Mouse (Mus musculus) liver, adult 2 months (tissue): ENCODE results near the gene Usp6nl. TPM values are rescaled to one million over a fixed set of nuclear protein-coding genes. Genes with fewer than 3 reads are reported as not detected.

ENCODE experiments used
- DNase-seq: peaks from one replicate; pipeline ENCODE4 v3.0.0-alpha.2; 2011; ENCODE audit warnings: low read depth, low spot score; ENCODE audit errors: extremely low read depth
- H3K27ac ChIP-seq: fragments of 200-500 bp; replicated peaks from 2 replicates; pipeline ENCODE4 v1.5.1; 2012; ENCODE audit warnings: low read depth, mild to moderate bottlenecking, control low read depth, inconsistent platforms, low read length; ENCODE audit not compliant: insufficient read depth
- H3K27me3 ChIP-seq: fragments of 200-500 bp; 2 replicates; pipeline ENCODE4 v1.6.1; 2012; ENCODE audit warnings: mild to moderate bottlenecking, moderate library complexity, low read length, inconsistent platforms; ENCODE audit not compliant: control insufficient read depth, insufficient read depth
- H3K36me3 ChIP-seq: fragments of 200-500 bp; 2 replicates; pipeline ENCODE4 v1.6.1; 2012; ENCODE audit warnings: low read length, inconsistent platforms; ENCODE audit not compliant: control insufficient read depth, insufficient read depth
- H3K4me1 ChIP-seq: fragments of 200-500 bp; 2 replicates; pipeline ENCODE4 v1.6.1; 2011; ENCODE audit warnings: low read length; ENCODE audit not compliant: control insufficient read depth, insufficient read depth
- H3K4me3 ChIP-seq: fragments of 200-500 bp; 2 replicates; pipeline ENCODE4 v1.5.1; 2011; ENCODE audit warnings: low read depth, mild to moderate bottlenecking, control low read depth, low read length, moderate library complexity; ENCODE audit not compliant: insufficient read depth
- H3K79me2 ChIP-seq: fragments of 200-500 bp; 2 replicates; pipeline ENCODE4 v1.6.1; 2012; ENCODE audit warnings: inconsistent platforms, mild to moderate bottlenecking, low read length, moderate library complexity; ENCODE audit not compliant: control insufficient read depth, insufficient read depth
- H3K9ac ChIP-seq: fragments of 200-500 bp; 2 replicates; pipeline ENCODE4 v1.6.1; 2012; ENCODE audit warnings: low read depth, mild to moderate bottlenecking, control low read depth, inconsistent platforms, low read length
- CTCF ChIP-seq: fragments of 200-500 bp; IDR thresholded peaks from 2 replicates; pipeline ENCODE4 v1.5.1; 2011; ENCODE audit warnings: low read depth, low read length, control low read depth
- POLR2A ChIP-seq: fragments of 200-500 bp; IDR thresholded peaks from 2 replicates; pipeline ENCODE4 v1.6.1; 2011; ENCODE audit warnings: low read length, control low read depth; ENCODE audit not compliant: insufficient read depth; ENCODE audit errors: extremely low read depth
- WGBS: fragments of 180-500 bp; shearing (Covaris S2); methylation state at CpG from one replicate; pipeline ENCODE4 v1.1.7; 2018; 5-methylcytosine and 5-hydroxymethylcytosine counted together
- polyA plus RNA-seq: library from polyadenylated mRNA; depleted of rRNA; stranded (reverse); fragments of >200 nt; gene quantifications from 2 replicates; pipeline ENCODE4 v1.2.3, GENCODE M21; 2012
- total RNA-seq: library from RNA; depleted of rRNA; stranded (reverse); fragments of >200 nt; gene quantifications from 2 replicates; pipeline ENCODE4 v1.2.3, GENCODE M21; 2014

Gene Usp6nl
- total and polyA plus RNA-seq, 2 experiments = 7.6 to 7.9 TPM

- Histone ChIP-seq H3K4me3 (no peak overlapping the region), H3K36me3 (no peaks in the 10 kb centered on the region), H3K79me2 (no peaks in the 10 kb centered on the region), H3K4me1 (no peaks in the 10 kb centered on the region), H3K9ac (no peak overlapping the region), H3K27ac (no peak overlapping the region), H3K27me3 (no peaks in the 10 kb centered on the region)
- 96% methylated on average over 2 of the region's 2 CpGs for WGBS
- no peak for DNase-seq
- TF ChIP-seq CTCF = no peak
- TF ChIP-seq POLR2A = no peak
These were observed 126.4 kb downstream of the Usp6nl start for GRCm38 (mm10) chr2:6448880-6449279.

DNA sequence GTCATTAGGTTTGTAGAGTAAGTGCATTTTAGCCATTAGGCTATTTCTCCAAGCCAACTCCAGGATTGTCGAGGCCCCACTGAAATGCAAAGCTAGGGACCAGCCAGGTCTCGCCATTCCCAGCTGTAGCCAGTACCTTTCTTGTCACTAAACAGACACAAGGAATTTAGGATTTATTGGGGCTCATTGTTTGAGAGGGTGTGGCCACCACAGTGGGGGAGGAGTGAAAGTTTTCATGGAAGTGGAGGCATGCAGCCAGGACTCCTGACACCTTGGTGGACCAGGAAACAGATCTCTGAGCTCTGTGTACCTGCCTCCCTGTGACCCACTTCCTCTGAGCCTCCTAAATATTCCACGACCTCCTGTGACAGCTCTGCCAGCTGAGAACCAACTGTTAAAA lies 127.2 kb downstream of the Usp6nl start:
- no peaks in the 10 kb centered on the region for H3K36me3 ChIP-seq
- TF ChIP-seq CTCF (no peak), POLR2A (no peak)

GRCm38 (mm10) chr2:6450544-6450943 lies 128.1 kb downstream of the Usp6nl start:
- TF ChIP-seq CTCF (no peak), POLR2A (no peak)
- Histone ChIP-seq H3K4me3 (no peak overlapping the region), H3K79me2 (no peaks in the 10 kb centered on the region), H3K27ac (no peak overlapping the region), H3K4me1 (no peaks in the 10 kb centered on the region), H3K9ac (no peak overlapping the region), H3K27me3 (no peaks in the 10 kb centered on the region), H3K36me3 (no peaks in the 10 kb centered on the region)
- 75% methylated on average over 3 of the region's 3 CpGs for WGBS
- no peak for DNase-seq

More for the DNA sequence above, 127.2 kb downstream of the Usp6nl start:
- 85% methylated on average over 3 of the region's 3 CpGs for WGBS
- no peaks in the 10 kb centered on the region for H3K4me1 ChIP-seq
- no peak overlapping the region for H3K4me3 ChIP-seq
- no peak overlapping the region for H3K9ac ChIP-seq
- no peaks in the 10 kb centered on the region for H3K79me2 ChIP-seq
- no peak overlapping the region for H3K27ac ChIP-seq
- DNase-seq = no peak
- no peaks in the 10 kb centered on the region for H3K27me3 ChIP-seq

- Histone ChIP-seq H3K27me3 (no peaks in the 10 kb centered on the region), H3K36me3 (no peaks in the 10 kb centered on the region), H3K4me1 (no peaks in the 10 kb centered on the region), H3K79me2 (no peaks in the 10 kb centered on the region), H3K4me3 (no peak overlapping the region), H3K27ac (no peak overlapping the region), H3K9ac (no peak overlapping the region)
- TF ChIP-seq POLR2A (no peak), CTCF (no peak)
- DNase-seq = no peak
- 75% methylated on average over 7 of the region's 7 CpGs for WGBS
These were observed 132.6 kb downstream of the Usp6nl start for GRCm38 (mm10) chr2:6454941-6455516.

DNA sequence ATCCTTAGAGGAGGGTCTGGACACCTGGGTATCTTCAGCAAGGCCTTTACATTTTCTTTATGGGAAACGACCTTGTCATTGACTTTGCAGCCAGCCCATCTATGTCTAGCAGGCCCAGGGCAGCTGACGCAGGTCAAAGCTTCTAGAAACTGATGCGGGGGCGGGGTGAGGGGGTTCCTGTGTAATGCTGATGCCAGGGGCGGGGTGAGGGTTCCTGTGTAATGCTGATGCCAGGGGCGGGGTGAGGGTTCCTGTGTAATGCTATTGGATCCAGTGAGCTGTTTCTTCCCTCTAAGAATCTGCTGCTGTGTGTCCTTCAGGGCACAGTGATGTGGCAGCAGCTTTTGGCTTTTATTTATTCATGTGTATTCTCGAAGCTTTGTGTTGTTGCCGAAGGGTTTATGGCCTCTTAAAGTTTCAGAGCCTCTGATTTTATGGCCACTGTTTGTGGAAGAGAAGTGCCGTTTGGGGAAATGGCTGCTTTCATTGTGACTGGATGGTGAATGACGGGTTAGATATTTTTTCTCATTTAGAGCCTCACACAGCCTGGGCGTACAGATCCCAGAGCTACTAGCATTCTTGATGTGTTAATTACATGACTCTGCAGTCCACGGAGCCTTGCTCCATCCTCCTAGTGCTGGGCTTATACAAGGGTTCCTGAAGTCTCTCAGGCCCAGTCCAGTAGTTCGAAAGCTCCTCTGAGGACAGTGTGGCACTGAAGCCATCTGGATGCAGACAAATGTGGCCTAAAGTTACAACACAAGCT lies 137.0 kb downstream of the Usp6nl start:
- no peak overlapping the region for H3K4me3 ChIP-seq
- H3K27me3 ChIP-seq = no peaks in the 10 kb centered on the region
- H3K79me2 ChIP-seq = no peaks in the 10 kb centered on the region
- H3K36me3 ChIP-seq = no peaks in the 10 kb centered on the region
- no peaks in the 10 kb centered on the region for H3K4me1 ChIP-seq
- no peak overlapping the region for H3K9ac ChIP-seq
- WGBS = 76% methylated on average over 13 of the region's 13 CpGs
- TF ChIP-seq POLR2A (no peak), CTCF (no peak)
- DNase-seq = no peak
- no peak overlapping the region for H3K27ac ChIP-seq

DNA sequence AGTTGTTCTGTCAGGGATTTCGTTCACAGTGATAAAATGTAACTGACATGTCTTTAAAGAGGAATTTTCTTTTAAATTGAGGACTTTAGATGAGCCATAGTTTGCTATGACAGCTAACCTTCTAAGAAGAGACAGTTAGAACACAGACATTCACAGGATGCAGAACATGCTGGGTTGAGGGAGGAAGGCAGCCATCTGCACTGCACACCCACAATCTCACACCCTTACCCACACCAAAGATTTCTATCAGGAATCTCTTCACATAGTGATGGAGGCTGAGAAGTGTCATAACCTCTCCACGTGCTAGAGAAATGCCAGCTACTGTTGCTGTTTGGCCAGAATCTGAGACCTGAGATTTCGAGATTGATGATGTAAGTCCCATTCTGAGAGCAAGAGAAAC lies 139.8 kb downstream of the Usp6nl start:
- H3K27ac ChIP-seq = no peak overlapping the region
- TF ChIP-seq CTCF (no peak), POLR2A (no peak)
- no peaks in the 10 kb centered on the region for H3K4me1 ChIP-seq
- no peaks in the 10 kb centered on the region for H3K27me3 ChIP-seq
- no peaks in the 10 kb centered on the region for H3K79me2 ChIP-seq
- 90% methylated on average over 3 of the region's 3 CpGs for WGBS
- no peaks in the 10 kb centered on the region for H3K36me3 ChIP-seq
- no peak for DNase-seq
- H3K9ac ChIP-seq = no peak overlapping the region
- H3K4me3 ChIP-seq = no peak overlapping the region
